Mouse (Mus musculus): ENCODE data around the gene Zgpat. TPM values are rescaled to one million over a fixed set of nuclear protein-coding genes. Genes with fewer than 3 reads are reported as not detected.

The Zgpat gene
- polyA plus RNA-seq, 1 experiment: 102 TPM

GRCm38 (mm10) chr2:181397207-181397761 is 32.6 kb downstream of the Zgpat start:
- H3K27ac ChIP-seq (ENCODE audit: insufficient read depth, low read length): no peak overlapping the region
- no peak overlapping the region for H3K4me3 ChIP-seq (replicated peaks; ENCODE audit: insufficient read depth, low read depth, low read length)
- 15% methylated on average over 5 of the region's 5 CpGs for WGBS
- H3K4me1 ChIP-seq (ENCODE audit: control insufficient read depth, insufficient read depth, low read length): peaks cover 7% of the 10 kb centered on the region
- no peaks in the 10 kb centered on the region for H3K27me3 ChIP-seq (ENCODE audit: control insufficient read depth, insufficient read depth, low read length)
- DNase-seq: no peak
- TF ChIP-seq POLR2A (IDR thresholded peaks at IDR 0.05; ENCODE audit: borderline replicate concordance, insufficient read depth, low read length): no peak

- 32% methylated on average over 1 of the region's 1 CpGs for WGBS
- TF ChIP-seq POLR2A (IDR thresholded peaks at IDR 0.05; ENCODE audit: borderline replicate concordance, insufficient read depth, low read length) (no peak), CTCF (IDR thresholded peaks at IDR 0.05; ENCODE audit: borderline replicate concordance, insufficient read depth, low read depth, low read length) (no peak)
- no peaks in the 10 kb centered on the region for H3K27me3 ChIP-seq (ENCODE audit: control insufficient read depth, insufficient read depth, low read length)
- H3K27ac ChIP-seq (ENCODE audit: insufficient read depth, low read length): no peak overlapping the region
- H3K4me1 ChIP-seq (ENCODE audit: control insufficient read depth, insufficient read depth, low read length): peaks cover 7% of the 10 kb centered on the region
- H3K4me3 ChIP-seq (replicated peaks; ENCODE audit: insufficient read depth, low read depth, low read length): no peak overlapping the region
- DNase-seq: no peak
These were observed 36.8 kb downstream of the Zgpat start for GRCm38 (mm10) chr2:181401497-181401896.

GRCm38 (mm10) chr2:181403722-181404121 is 39.0 kb downstream of the Zgpat start:
- no peak overlapping the region for H3K27ac ChIP-seq (ENCODE audit: insufficient read depth, low read length)
- TF ChIP-seq POLR2A (IDR thresholded peaks at IDR 0.05; ENCODE audit: borderline replicate concordance, insufficient read depth, low read length) (no peak), CTCF (IDR thresholded peaks at IDR 0.05; ENCODE audit: borderline replicate concordance, insufficient read depth, low read depth, low read length) (no peak)
- H3K4me3 ChIP-seq (replicated peaks; ENCODE audit: insufficient read depth, low read depth, low read length): no peak overlapping the region
- H3K4me1 ChIP-seq (ENCODE audit: control insufficient read depth, insufficient read depth, low read length): no peaks in the 10 kb centered on the region; the same call in 1 of the 2 replicates
- DNase-seq: no peak
- WGBS: 90% methylated on average over 3 of the region's 3 CpGs
- no peaks in the 10 kb centered on the region for H3K27me3 ChIP-seq (ENCODE audit: control insufficient read depth, insufficient read depth, low read length)

GRCm38 (mm10) chr2:181409643-181410042 is 44.9 kb downstream of the Zgpat start:
- 78% methylated on average over 7 of the region's 7 CpGs for WGBS
- no peak for TF ChIP-seq CTCF (IDR thresholded peaks at IDR 0.05; ENCODE audit: borderline replicate concordance, insufficient read depth, low read depth, low read length)
- TF ChIP-seq POLR2A (IDR thresholded peaks at IDR 0.05; ENCODE audit: borderline replicate concordance, insufficient read depth, low read length): no peak
- no peak for DNase-seq
- Histone ChIP-seq H3K4me1 (ENCODE audit: control insufficient read depth, insufficient read depth, low read length) (peaks cover 3% of the 10 kb centered on the region), H3K27me3 (ENCODE audit: control insufficient read depth, insufficient read depth, low read length) (no peaks in the 10 kb centered on the region), H3K27ac (ENCODE audit: insufficient read depth, low read length) (no peak overlapping the region), H3K4me3 (replicated peaks; ENCODE audit: insufficient read depth, low read depth, low read length) (no peak overlapping the region)

- TF ChIP-seq POLR2A (IDR thresholded peaks at IDR 0.05; ENCODE audit: borderline replicate concordance, insufficient read depth, low read length): no peak
- peak; percentile 80 for TF ChIP-seq CTCF (IDR thresholded peaks at IDR 0.05; ENCODE audit: borderline replicate concordance, insufficient read depth, low read depth, low read length)
- Histone ChIP-seq H3K27me3 (ENCODE audit: control insufficient read depth, insufficient read depth, low read length) (no peaks in the 10 kb centered on the region), H3K27ac (ENCODE audit: insufficient read depth, low read length) (no peak overlapping the region), H3K4me3 (replicated peaks; ENCODE audit: insufficient read depth, low read depth, low read length) (no peak overlapping the region), H3K4me1 (ENCODE audit: control insufficient read depth, insufficient read depth, low read length) (peaks cover 3% of the 10 kb centered on the region)
- peak; percentile 70 to 72 for DNase-seq
- WGBS: 24% methylated on average over 4 of the region's 4 CpGs
These were observed 46.2 kb downstream of the Zgpat start for GRCm38 (mm10) chr2:181410760-181411473.

GRCm38 (mm10) chr2:181413141-181413540 is 48.4 kb downstream of the Zgpat start:
- Histone ChIP-seq H3K4me1 (ENCODE audit: control insufficient read depth, insufficient read depth, low read length) (peaks cover 5% of the 10 kb centered on the region), H3K4me3 (replicated peaks; ENCODE audit: insufficient read depth, low read depth, low read length) (no peak overlapping the region), H3K27ac (ENCODE audit: insufficient read depth, low read length) (no peak overlapping the region), H3K27me3 (ENCODE audit: control insufficient read depth, insufficient read depth, low read length) (no peaks in the 10 kb centered on the region)
- no peak for TF ChIP-seq POLR2A (IDR thresholded peaks at IDR 0.05; ENCODE audit: borderline replicate concordance, insufficient read depth, low read length)
- TF ChIP-seq CTCF (IDR thresholded peaks at IDR 0.05; ENCODE audit: borderline replicate concordance, insufficient read depth, low read depth, low read length): no peak
- WGBS: 22% methylated on average over 2 of the region's 2 CpGs
- no peak for DNase-seq

GRCm38 (mm10) chr2:181415945-181416344 is 51.2 kb downstream of the Zgpat start:
- H3K27me3 ChIP-seq (ENCODE audit: control insufficient read depth, insufficient read depth, low read length): no peaks in the 10 kb centered on the region
- DNase-seq: peak; percentile 77 to 79
- no peak overlapping the region for H3K4me3 ChIP-seq (replicated peaks; ENCODE audit: insufficient read depth, low read depth, low read length)
- WGBS: 1% methylated on average over 3 of the region's 3 CpGs
- peaks cover 10% of the 10 kb centered on the region for H3K4me1 ChIP-seq (ENCODE audit: control insufficient read depth, insufficient read depth, low read length)
- H3K27ac ChIP-seq (ENCODE audit: insufficient read depth, low read length): no peak overlapping the region
- TF ChIP-seq POLR2A (IDR thresholded peaks at IDR 0.05; ENCODE audit: borderline replicate concordance, insufficient read depth, low read length) (no peak), CTCF (IDR thresholded peaks at IDR 0.05; ENCODE audit: borderline replicate concordance, insufficient read depth, low read depth, low read length) (no peak)

- no peak overlapping the region for H3K27ac ChIP-seq (ENCODE audit: insufficient read depth, low read length)
- no peak for TF ChIP-seq POLR2A (IDR thresholded peaks at IDR 0.05; ENCODE audit: borderline replicate concordance, insufficient read depth, low read length)
- no peak for TF ChIP-seq CTCF (IDR thresholded peaks at IDR 0.05; ENCODE audit: borderline replicate concordance, insufficient read depth, low read depth, low read length)
- 68% methylated on average over 7 of the region's 7 CpGs for WGBS
- H3K27me3 ChIP-seq (ENCODE audit: control insufficient read depth, insufficient read depth, low read length): no peaks in the 10 kb centered on the region
- peaks cover 23% of the 10 kb centered on the region for H3K4me1 ChIP-seq (ENCODE audit: control insufficient read depth, insufficient read depth, low read length)
- DNase-seq: no peak
- no peak overlapping the region for H3K4me3 ChIP-seq (replicated peaks; ENCODE audit: insufficient read depth, low read depth, low read length)
These were observed 54.6 kb downstream of the Zgpat start for GRCm38 (mm10) chr2:181419359-181419758.

Data from cerebellum, adult 2 months (tissue).